Comparison of ENCODE assay signal across 8 mouse cellular contexts in the genomic region with DNA sequence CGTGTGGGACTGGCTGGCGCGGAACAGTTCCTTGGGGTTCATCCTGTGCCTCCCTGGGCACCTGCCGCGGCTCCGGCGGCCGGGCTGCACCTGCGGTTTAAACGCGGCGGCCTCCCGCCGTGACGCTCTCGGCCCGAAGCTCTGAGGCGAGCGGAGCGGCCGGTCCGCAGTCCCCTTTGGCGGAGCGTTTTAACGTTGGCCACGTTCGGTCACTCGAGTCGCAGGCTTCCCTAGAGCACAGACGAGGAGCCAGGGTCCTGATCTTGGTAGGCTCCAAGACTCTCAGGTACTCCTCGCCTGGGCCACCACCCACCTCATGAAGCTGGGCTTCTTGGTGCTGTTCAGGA. TPM values are rescaled to one million over a fixed set of nuclear protein-coding genes. Genes with fewer than 3 reads are reported as not detected.
A peak's percentile ranks its signal among the peaks of the same experiment; 100 is the strongest.
DNase-seq lines count a peak whose midpoint lies in the region; ATAC-seq and TF ChIP-seq lines count a peak whose summit lies in the region.

No protein-coding gene starts in this region.

- H3K4me2 ChIP-seq in lung, postnatal 0 days (replicated peaks; ENCODE audit: low read depth, low read length), result peak overlapping the region; percentile 99
- H3K4me2 ChIP-seq in hindbrain, embryonic 12.5 days (replicated peaks), result peak overlapping the region; percentile 97

- intact Hi-C loops in left cerebral cortex, postnatal 25 days (cut with DNase I), result no loop called here

- ATAC-seq in lung, postnatal 0 days, result no peak; the same call in 1 of the 2 replicates
- ATAC-seq in common myeloid progenitor, adult 5-6 weeks (replicated peaks; ENCODE audit: low read depth, poor library complexity, severe bottlenecking), result 0 out of 2 replicates have a peak, but pooled peaks have one; percentile 0
- peak; percentile 33 for ATAC-seq in hindbrain, embryonic 12.5 days (ENCODE audit: low FRiP score)
- ATAC-seq in megakaryocyte-erythroid progenitor cell, adult 5-6 weeks (replicated peaks; ENCODE audit: low FRiP score, low TSS enrichment, poor library complexity, severe bottlenecking), result no peak

- H3K9me3 ChIP-seq in lung, postnatal 0 days (ENCODE audit: low read length), result no peaks in the 10 kb centered on the region
- no peaks in the 10 kb centered on the region for H3K9me3 ChIP-seq in hindbrain, embryonic 12.5 days (replicated peaks)
- no peaks in the 10 kb centered on the region for H3K9me3 ChIP-seq in megakaryocyte, embryonic 14.5 days

- peaks cover 4% of the 10 kb centered on the region for H3K4me1 ChIP-seq in lung, postnatal 0 days (ENCODE audit: insufficient read depth, low read depth, low read length)
- H3K4me1 ChIP-seq in hindbrain, embryonic 12.5 days, result peaks cover 16% of the 10 kb centered on the region
- peaks cover 47% of the 10 kb centered on the region for H3K4me1 ChIP-seq in megakaryocyte, embryonic 14.5 days

- peak overlapping the region; percentile 82 for H3K4me3 ChIP-seq in lung, postnatal 0 days (ENCODE audit: low read depth, low read length)
- peak overlapping the region; percentile 86 for H3K4me3 ChIP-seq in hindbrain, embryonic 12.5 days
- H3K4me3 ChIP-seq in megakaryocyte, embryonic 14.5 days (replicated peaks), result peak overlapping the region; percentile 93

- WGBS in lung, postnatal 0 days, result 0% methylated on average over 31 of the region's 31 CpGs
- under 1% methylated on average over 31 of the region's 31 CpGs for WGBS in hindbrain, embryonic 12.5 days

- no peak for TF ChIP-seq EP300 in lung, postnatal 0 days (IDR thresholded peaks at IDR 0.05)

- H3K27ac ChIP-seq in lung, postnatal 0 days (ENCODE audit: low read length), result peak overlapping the region; percentile 62
- peak overlapping the region; percentile 64 for H3K27ac ChIP-seq in hindbrain, embryonic 12.5 days

- H3K36me3 ChIP-seq in lung, postnatal 0 days (ENCODE audit: insufficient read depth, low read length), result 0 out of 2 replicates have a peak, but pooled peaks cover 9% of the 10 kb centered on the region
- peaks cover 35% of the 10 kb centered on the region for H3K36me3 ChIP-seq in hindbrain, embryonic 12.5 days
- peaks cover 33% of the 10 kb centered on the region for H3K36me3 ChIP-seq in megakaryocyte, embryonic 14.5 days (replicated peaks; ENCODE audit: low read length)

- H3K27me3 ChIP-seq in lung, postnatal 0 days (replicated peaks; ENCODE audit: insufficient read depth, low read length), result no peaks in the 10 kb centered on the region
- no peaks in the 10 kb centered on the region for H3K27me3 ChIP-seq in hindbrain, embryonic 12.5 days
- peaks cover 2% of the 10 kb centered on the region for H3K27me3 ChIP-seq in megakaryocyte, embryonic 14.5 days (replicated peaks)

- no peak for TF ChIP-seq CTCF in lung, postnatal 0 days (IDR thresholded peaks at IDR 0.05)

- peak overlapping the region; percentile 59 for H3K9ac ChIP-seq in lung, postnatal 0 days (replicated peaks; ENCODE audit: low read depth)
- peak overlapping the region; percentile 80 for H3K9ac ChIP-seq in hindbrain, embryonic 12.5 days

- peak; percentile 32 for DNase-seq in lung, postnatal 0 days (ENCODE audit: low spot score)
- DNase-seq in lung, postnatal 36 days, result no peak
- no peak for DNase-seq in gastrocnemius, postnatal 25 days
- DNase-seq in left cerebral cortex, postnatal 25 days (ENCODE audit: low spot score in 2 of 2), result no peak

RNA-seq across cellular contexts. Expression of gene Zmynd19, which starts 0.6 kb away (rescaled TPM):
- 5.0 and 7.3 TPM in 2 replicates for polyA plus RNA-seq in lung, postnatal 0 days (2015; fragmentation: Nextera tagmentation; extraction: Ambion mirVana)
- total RNA-seq in common myeloid progenitor, adult 5-6 weeks (2017), result 55.2 and 55.5 TPM in 2 replicates
- 19.7 and 20.7 TPM in 2 replicates for polyA plus RNA-seq in hindbrain, embryonic 12.5 days (2016; fragmentation: Nextera tagmentation; extraction: Ambion mirVana)
- polyA plus RNA-seq in megakaryocyte, embryonic 14.5 days (2012; ENCODE audit: insufficient read depth, low replicate concordance), result 2.9 and 5.7 TPM in 2 replicates
- 34.5 and 34.9 TPM in 2 replicates for total RNA-seq in megakaryocyte-erythroid progenitor cell, adult 5-6 weeks (2014; fragmentation: Nextera tagmentation)
- 69.9 and 75.2 TPM in 2 replicates for total RNA-seq in megakaryocyte-erythroid progenitor cell, adult 5-6 weeks (2017)
- 10 to 100 TPM; 18.3 to 20.2 TPM for total RNA-seq in gastrocnemius, postnatal 25 days (2021)
- 10 to 100 TPM; 36.8 to 39.4 TPM for total RNA-seq in left cerebral cortex, postnatal 25 days (2021)

RNA-seq across cellular contexts. Expression of gene Dph7, which starts 12.0 kb away (rescaled TPM):
- polyA plus RNA-seq in lung, postnatal 0 days (2015; fragmentation: Nextera tagmentation; extraction: Ambion mirVana), result 12.3 and 13.3 TPM in 2 replicates
- 17.4 and 21.8 TPM in 2 replicates for total RNA-seq in common myeloid progenitor, adult 5-6 weeks (2017)
- 28.5 and 29.9 TPM in 2 replicates for polyA plus RNA-seq in hindbrain, embryonic 12.5 days (2016; fragmentation: Nextera tagmentation; extraction: Ambion mirVana)
- polyA plus RNA-seq in megakaryocyte, embryonic 14.5 days (2012; ENCODE audit: insufficient read depth, low replicate concordance), result 10.2 and 14.3 TPM in 2 replicates
- 21.0 and 24.9 TPM in 2 replicates for total RNA-seq in megakaryocyte-erythroid progenitor cell, adult 5-6 weeks (2014; fragmentation: Nextera tagmentation)
- total RNA-seq in megakaryocyte-erythroid progenitor cell, adult 5-6 weeks (2017), result 16.1 and 29.1 TPM in 2 replicates
- 1 to 10 TPM; 3.1 to 3.2 TPM for total RNA-seq in gastrocnemius, postnatal 25 days (2021)
- 10 to 100 TPM; 27.5 to 33.5 TPM for total RNA-seq in left cerebral cortex, postnatal 25 days (2021)

RNA-seq across cellular contexts. Expression of gene Arrdc1, which starts 15.1 kb away (rescaled TPM):
- 174 and 180 TPM in 2 replicates for polyA plus RNA-seq in lung, postnatal 0 days (2015; fragmentation: Nextera tagmentation; extraction: Ambion mirVana)
- 59.6 and 102 TPM in 2 replicates for total RNA-seq in common myeloid progenitor, adult 5-6 weeks (2017)
- 20.0 and 21.9 TPM in 2 replicates for polyA plus RNA-seq in hindbrain, embryonic 12.5 days (2016; fragmentation: Nextera tagmentation; extraction: Ambion mirVana)
- 61.7 and 82.8 TPM in 2 replicates for polyA plus RNA-seq in megakaryocyte, embryonic 14.5 days (2012; ENCODE audit: insufficient read depth, low replicate concordance)
- 53.4 and 55.9 TPM in 2 replicates for total RNA-seq in megakaryocyte-erythroid progenitor cell, adult 5-6 weeks (2014; fragmentation: Nextera tagmentation)
- total RNA-seq in megakaryocyte-erythroid progenitor cell, adult 5-6 weeks (2017), result 38.7 and 66.0 TPM in 2 replicates
- total RNA-seq in gastrocnemius, postnatal 25 days (2021), result 1 to 10 TPM; 2.4 to 2.5 TPM
- total RNA-seq in left cerebral cortex, postnatal 25 days (2021), result 10 to 100 TPM; 12.8 to 15.5 TPM

RNA-seq across cellular contexts. Expression of gene Mrpl41, which starts 24.7 kb away (rescaled TPM):
- polyA plus RNA-seq in lung, postnatal 0 days (2015; fragmentation: Nextera tagmentation; extraction: Ambion mirVana), result 90.0 and 98.4 TPM in 2 replicates
- total RNA-seq in common myeloid progenitor, adult 5-6 weeks (2017), result 117 and 138 TPM in 2 replicates
- 141 and 148 TPM in 2 replicates for polyA plus RNA-seq in hindbrain, embryonic 12.5 days (2016; fragmentation: Nextera tagmentation; extraction: Ambion mirVana)
- polyA plus RNA-seq in megakaryocyte, embryonic 14.5 days (2012; ENCODE audit: insufficient read depth, low replicate concordance), result 26.6 and 65.1 TPM in 2 replicates
- 80.8 and 117 TPM in 2 replicates for total RNA-seq in megakaryocyte-erythroid progenitor cell, adult 5-6 weeks (2014; fragmentation: Nextera tagmentation)
- total RNA-seq in megakaryocyte-erythroid progenitor cell, adult 5-6 weeks (2017), result 129 and 194 TPM in 2 replicates
- 10 to 100 TPM; 38.5 to 46.3 TPM for total RNA-seq in gastrocnemius, postnatal 25 days (2021)
- 10 to 100 TPM; 72.5 to 79.4 TPM for total RNA-seq in left cerebral cortex, postnatal 25 days (2021)

RNA-seq across cellular contexts. Expression of gene Pnpla7, which starts 25.7 kb away (rescaled TPM):
- 8.4 and 8.6 TPM in 2 replicates for polyA plus RNA-seq in lung, postnatal 0 days (2015; fragmentation: Nextera tagmentation; extraction: Ambion mirVana)
- total RNA-seq in common myeloid progenitor, adult 5-6 weeks (2017), result 32.3 and 35.7 TPM in 2 replicates
- polyA plus RNA-seq in hindbrain, embryonic 12.5 days (2016; fragmentation: Nextera tagmentation; extraction: Ambion mirVana), result 3.8 and 5.0 TPM in 2 replicates
- polyA plus RNA-seq in megakaryocyte, embryonic 14.5 days (2012; ENCODE audit: insufficient read depth, low replicate concordance), result 1.5 and 7.1 TPM in 2 replicates
- 52.9 and 61.2 TPM in 2 replicates for total RNA-seq in megakaryocyte-erythroid progenitor cell, adult 5-6 weeks (2014; fragmentation: Nextera tagmentation)
- 36.6 and 41.8 TPM in 2 replicates for total RNA-seq in megakaryocyte-erythroid progenitor cell, adult 5-6 weeks (2017)
- 10 to 100 TPM; 27.2 to 27.4 TPM for total RNA-seq in gastrocnemius, postnatal 25 days (2021)
- total RNA-seq in left cerebral cortex, postnatal 25 days (2021), result 10 to 100 TPM; 14.6 to 17.5 TPM

Comparison
In these comparisons a context has a peak if more than half of its experiments do, and no peak if none do; other contexts are left out.
1. ATAC-seq: peak in common myeloid progenitor, adult 5-6 weeks (single experiment) and hindbrain, embryonic 12.5 days (single experiment); none in lung, postnatal 0 days (single experiment) and megakaryocyte-erythroid progenitor cell, adult 5-6 weeks (single experiment).
2. Peak in every context shown above with its lines, with median percentiles within 50 percentile points of each other: H3K4me3 ChIP-seq.